Mouse (Mus musculus): ENCODE measurements around the gene Rnf141.

Rnf141 gene

GRCm38 (mm10) chr7:110762605-110763180 lies 81.6 kb downstream of the Rnf141 start:
- no peak for DNase-seq (ENCODE audit: low spot score)

GRCm38 (mm10) chr7:110756440-110756839 lies 87.8 kb downstream of the Rnf141 start:
- no peak for DNase-seq (ENCODE audit: low spot score)

DNA sequence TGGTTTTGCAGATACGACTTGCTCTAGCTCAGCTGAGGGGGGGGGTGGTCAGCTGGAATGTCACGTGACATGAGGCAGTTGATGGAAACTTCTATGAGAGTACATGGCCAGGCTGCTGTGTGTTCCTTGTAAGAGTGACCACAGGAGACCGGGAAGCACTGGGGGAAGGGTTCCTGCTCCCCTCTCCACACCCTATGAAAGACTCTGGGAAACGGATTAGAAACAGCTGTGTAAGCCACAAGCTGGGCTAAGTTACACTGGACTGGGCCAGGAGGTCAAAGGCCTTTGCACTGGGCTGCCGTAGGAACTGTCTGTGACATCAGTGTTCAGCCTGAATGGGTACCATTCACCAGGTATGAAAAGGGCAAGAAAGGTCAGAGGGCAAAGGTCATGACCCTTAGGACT lies 90.3 kb downstream of the Rnf141 start:
- DNase-seq (ENCODE audit: low spot score): peak; percentile 52

DNA sequence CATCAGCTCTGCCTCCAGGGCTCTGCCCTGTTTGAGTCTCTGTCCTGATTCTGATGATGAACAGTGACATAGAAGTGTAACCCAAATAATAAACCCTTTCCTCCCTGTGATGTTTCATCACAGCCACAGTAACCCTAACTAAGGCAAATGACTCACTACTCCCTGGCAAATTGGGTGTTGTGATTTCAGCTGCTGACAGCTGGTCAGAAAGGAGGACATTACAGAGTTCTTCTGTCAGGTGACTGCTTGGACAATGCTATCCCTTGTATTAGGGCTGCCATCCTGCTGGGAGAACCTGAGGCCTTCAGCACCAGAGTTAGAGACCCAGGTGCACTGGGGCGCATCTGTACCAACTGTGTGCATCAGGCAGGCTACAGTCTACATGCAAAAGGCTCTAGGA lies 90.9 kb downstream of the Rnf141 start:
- DNase-seq (ENCODE audit: low spot score): no peak

DNA sequence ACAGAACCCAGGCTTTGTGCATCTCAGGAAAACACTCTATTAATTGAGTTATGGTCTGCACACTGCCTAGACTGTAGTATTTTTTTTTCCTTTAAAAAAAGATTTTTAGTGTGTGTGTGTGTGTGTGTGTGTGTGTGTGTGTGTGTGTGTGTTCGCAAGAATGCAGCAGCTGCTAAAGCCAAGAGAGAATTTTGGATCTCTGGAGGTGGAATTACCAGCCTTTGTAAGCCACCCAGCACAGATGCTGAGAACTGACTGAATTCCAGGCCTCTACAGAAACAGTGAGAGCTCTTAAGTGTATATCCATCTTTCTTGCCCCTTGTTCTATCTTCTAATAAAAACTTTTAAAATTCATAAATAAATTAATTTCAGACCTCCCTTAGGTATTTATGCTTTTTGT lies 92.6 kb downstream of the Rnf141 start:
- no peak for DNase-seq (ENCODE audit: low spot score)

- no peak for DNase-seq (ENCODE audit: low spot score)
Observed at GRCm38 (mm10) chr7:110750834-110751233, 93.4 kb downstream of the Rnf141 start.
